Mouse (Mus musculus): ENCODE results near the gene Plekhd1. TPM values are rescaled to one million over a fixed set of nuclear protein-coding genes. Genes with fewer than 3 reads are reported as not detected.

Plekhd1 gene
- total and polyA plus RNA-seq, 3 experiments: 0.08 to 0.34 TPM; not detected in 1

DNA sequence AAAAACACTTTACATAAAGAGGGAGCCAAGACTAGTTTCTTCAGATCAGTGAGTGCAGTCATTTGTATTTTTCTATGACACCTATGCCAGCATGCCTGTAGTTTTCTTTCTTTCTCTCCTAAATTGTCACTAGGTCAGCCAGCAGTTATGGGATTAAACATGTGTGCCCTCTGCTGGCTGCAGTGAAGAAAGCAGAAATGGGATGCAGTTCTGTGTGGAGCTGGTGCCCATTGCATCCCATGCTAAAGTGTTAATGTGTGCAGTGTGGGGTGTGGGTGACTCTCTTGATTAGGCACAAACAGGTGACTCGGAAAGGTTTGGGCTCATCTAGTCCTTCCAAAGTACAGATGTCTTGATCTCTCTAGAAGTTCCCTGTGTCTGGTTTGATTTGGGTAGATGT is 11.1 kb upstream of the Plekhd1 start:
- DNase-seq (ENCODE audit: extremely low read depth): peak; percentile 22
- TF ChIP-seq CHD1 (IDR thresholded peaks at IDR 0.05; ENCODE audit: low read depth, low read length): no peak
- TF ChIP-seq RAD21 (IDR thresholded peaks at IDR 0.05; ENCODE audit: low read depth, low read length): peak; percentile 23
- peak; percentile 35 for TF ChIP-seq SMC3 (IDR thresholded peaks at IDR 0.05; ENCODE audit: low read depth, low read length)
- peak; percentile 41 to 67; a peak in 3 of 4 replicates for TF ChIP-seq CTCF (conservative IDR thresholded peaks at IDR 0.05 in 1 of 2, IDR thresholded peaks at IDR 0.05 in 1 of 2; ENCODE audit: low read depth in 2 of 2, low read length in 2 of 2)
- TF ChIP-seq TBP (conservative IDR thresholded peaks at IDR 0.05; ENCODE audit: low read depth, low read length): no peak
- H3K36me3 ChIP-seq (replicated peaks in 1 of 2; ENCODE audit: control insufficient read depth in 1 of 2, insufficient read depth in 1 of 2, low read length in 1 of 2): peaks cover 19 to 51% of the 10 kb centered on the region in 2 experiments

DNA sequence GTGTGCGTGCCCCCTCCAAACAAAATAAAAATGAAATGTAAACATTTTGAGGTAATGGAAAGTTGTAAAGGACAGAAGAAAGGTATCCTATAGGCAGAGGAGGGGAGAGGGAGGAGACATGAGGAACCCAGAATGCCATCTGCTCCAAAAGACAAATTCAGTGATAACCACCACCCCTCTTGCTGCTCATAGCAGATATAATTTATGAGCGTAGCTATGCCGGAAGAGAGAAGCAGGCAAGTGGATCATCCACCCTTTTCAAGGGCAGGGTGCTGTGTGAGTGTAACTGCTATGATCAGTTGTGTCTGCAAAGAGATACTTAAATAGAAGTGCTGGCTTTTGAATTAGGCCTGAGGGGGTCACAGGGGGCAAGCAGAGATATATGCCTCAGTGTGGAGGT is 8.8 kb upstream of the Plekhd1 start:
- dilution Hi-C loops (cut with MboI; ENCODE audit: extremely low pct_ligation_motif_present, extremely low pct_unique_long_range_greater_than_20kb, low sequenced_read_pairs): no loop called here
- no peak overlapping the region for H3K27ac ChIP-seq (ENCODE audit: insufficient read depth, low read depth)
- peaks cover 10 to 34% of the 10 kb centered on the region in 2 experiments for H3K36me3 ChIP-seq (replicated peaks in 1 of 2; ENCODE audit: control insufficient read depth in 1 of 2, insufficient read depth in 1 of 2, low read length in 1 of 2)
- H3K4me2 ChIP-seq (ENCODE audit: insufficient read depth, low read depth, poor library complexity, severe bottlenecking): no peak overlapping the region
- in situ Hi-C loops (cut with MboI; ENCODE audit: low pct_ligation_motif_present, low pct_unique_long_range_greater_than_20kb, low sequenced_read_pairs): no loop called here
- no peak overlapping the region for H3K9ac ChIP-seq (ENCODE audit: insufficient read depth, low read depth)
- H3K79me2 ChIP-seq (replicated peaks; ENCODE audit: control insufficient read depth, extremely low read depth, insufficient read depth, poor library complexity, severe bottlenecking): no peaks in the 10 kb centered on the region
- TF ChIP-seq ZMIZ1 (IDR thresholded peaks at IDR 0.05; ENCODE audit: low read depth, low read length) (no peak), USF2 (conservative IDR thresholded peaks at IDR 0.05; ENCODE audit: low read depth, low read length) (no peak), GABPA (IDR thresholded peaks at IDR 0.05; ENCODE audit: insufficient replicate concordance, low read depth, low read length) (no peak), JUND (conservative IDR thresholded peaks at IDR 0.05; ENCODE audit: low read depth, low read length) (no peak), NRF1 (IDR thresholded peaks at IDR 0.05; ENCODE audit: low read depth, low read length) (no peak), SMC3 (IDR thresholded peaks at IDR 0.05; ENCODE audit: low read depth, low read length) (no peak)
- H3K9me3 ChIP-seq (replicated peaks; ENCODE audit: low read length): no peaks in the 10 kb centered on the region
- DNase-seq (ENCODE audit: extremely low read depth): no peak
- H3K4me3 ChIP-seq (replicated peaks in 1 of 3; ENCODE audit: low read depth in 2 of 3, low read length in 2 of 3, poor library complexity in 1 of 3): no peak overlapping the region
- H3K4me1 ChIP-seq (ENCODE audit: control insufficient read depth in 1 of 2, insufficient read depth in 2 of 2): peaks cover 3 to 7% of the 10 kb centered on the region in 2 experiments; a peak in 1 of 4 replicates
- H3K27me3 ChIP-seq (replicated peaks): no peaks in the 10 kb centered on the region

More for the DNA sequence above, 11.1 kb upstream of the Plekhd1 start:
- H3K4me3 ChIP-seq (replicated peaks in 1 of 3; ENCODE audit: low read depth in 2 of 3, low read length in 2 of 3, poor library complexity in 1 of 3): no peak overlapping the region
- H3K79me2 ChIP-seq (replicated peaks; ENCODE audit: control insufficient read depth, extremely low read depth, insufficient read depth, poor library complexity, severe bottlenecking): no peaks in the 10 kb centered on the region
- H3K4me1 ChIP-seq (ENCODE audit: control insufficient read depth in 1 of 2, insufficient read depth in 2 of 2): no peaks in the 10 kb centered on the region
- no peak overlapping the region for H3K9ac ChIP-seq (ENCODE audit: insufficient read depth, low read depth)
- in situ Hi-C loops (cut with MboI; ENCODE audit: low pct_ligation_motif_present, low pct_unique_long_range_greater_than_20kb, low sequenced_read_pairs): no loop called here
- dilution Hi-C loops (cut with MboI; ENCODE audit: extremely low pct_ligation_motif_present, extremely low pct_unique_long_range_greater_than_20kb, low sequenced_read_pairs): no loop called here
- H3K27me3 ChIP-seq (replicated peaks): no peaks in the 10 kb centered on the region
- no peak overlapping the region for H3K27ac ChIP-seq (ENCODE audit: insufficient read depth, low read depth)
- H3K9me3 ChIP-seq (replicated peaks; ENCODE audit: low read length): no peaks in the 10 kb centered on the region
- no peak overlapping the region for H3K4me2 ChIP-seq (ENCODE audit: insufficient read depth, low read depth, poor library complexity, severe bottlenecking)

DNA sequence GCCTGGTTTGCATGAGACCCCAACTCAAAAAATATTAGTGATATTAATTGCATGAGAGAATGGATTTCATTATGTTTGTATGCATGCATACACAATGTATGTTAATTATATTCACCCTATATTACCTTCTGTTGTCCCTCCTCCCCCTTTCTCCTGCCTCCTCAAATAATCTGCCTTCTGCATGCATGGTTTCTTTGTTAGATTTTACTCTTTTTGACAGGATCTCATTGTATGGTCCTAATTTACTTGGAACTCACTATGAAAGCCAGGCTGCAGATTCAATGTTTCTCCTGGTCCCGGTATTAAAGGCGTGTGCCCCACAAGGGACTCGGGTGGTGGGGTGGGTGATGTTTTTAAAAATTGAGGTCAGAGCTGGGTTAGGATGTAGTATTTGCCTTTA is 8.1 kb upstream of the Plekhd1 start:
- Histone ChIP-seq H3K9ac (ENCODE audit: insufficient read depth, low read depth) (no peak overlapping the region), H3K27ac (ENCODE audit: insufficient read depth, low read depth) (no peak overlapping the region), H3K36me3 (replicated peaks in 1 of 2; ENCODE audit: control insufficient read depth in 1 of 2, insufficient read depth in 1 of 2, low read length in 1 of 2) (peaks cover 8 to 28% of the 10 kb centered on the region in 2 experiments), H3K27me3 (replicated peaks) (no peaks in the 10 kb centered on the region), H3K4me1 (ENCODE audit: control insufficient read depth in 1 of 2, insufficient read depth in 2 of 2) (peaks cover 3 to 7% of the 10 kb centered on the region in 2 experiments; a peak in 1 of 4 replicates), H3K9me3 (replicated peaks; ENCODE audit: low read length) (no peaks in the 10 kb centered on the region), H3K79me2 (replicated peaks; ENCODE audit: control insufficient read depth, extremely low read depth, insufficient read depth, poor library complexity, severe bottlenecking) (no peaks in the 10 kb centered on the region), H3K4me3 (replicated peaks in 1 of 3; ENCODE audit: low read depth in 2 of 3, low read length in 2 of 3, poor library complexity in 1 of 3) (no peak overlapping the region), H3K4me2 (ENCODE audit: insufficient read depth, low read depth, poor library complexity, severe bottlenecking) (no peak overlapping the region)
- TF ChIP-seq ETS1 (conservative IDR thresholded peaks at IDR 0.05; ENCODE audit: low read depth, low read length): no peak
- TF ChIP-seq SMC3 (IDR thresholded peaks at IDR 0.05; ENCODE audit: low read depth, low read length): no peak
- no peak for TF ChIP-seq EP300 (IDR thresholded peaks at IDR 0.05; ENCODE audit: low read length)
- TF ChIP-seq TCF12 (IDR thresholded peaks at IDR 0.05; ENCODE audit: low read depth, low read length): no peak
- no peak for TF ChIP-seq UBTF (IDR thresholded peaks at IDR 0.05; ENCODE audit: low read depth, low read length)
- no peak for TF ChIP-seq IRF4 (IDR thresholded peaks at IDR 0.05; ENCODE audit: low read depth, low read length)
- no peak for TF ChIP-seq RCOR1 (conservative IDR thresholded peaks at IDR 0.05; ENCODE audit: low read depth, low read length)
- no peak for TF ChIP-seq CHD2 (IDR thresholded peaks at IDR 0.05; ENCODE audit: low read length)
- TF ChIP-seq CTCF (conservative IDR thresholded peaks at IDR 0.05 in 1 of 2, IDR thresholded peaks at IDR 0.05 in 1 of 2; ENCODE audit: low read depth in 2 of 2, low read length in 2 of 2): no peak
- TF ChIP-seq POLR2A (IDR thresholded peaks at IDR 0.05; ENCODE audit: low read depth, low read length): no peak
- TF ChIP-seq MXI1 (IDR thresholded peaks at IDR 0.05; ENCODE audit: low read depth, low read length): no peak
- no peak for TF ChIP-seq BHLHE40 (IDR thresholded peaks at IDR 0.05; ENCODE audit: low read depth, low read length)
- no peak for TF ChIP-seq MAZ (IDR thresholded peaks at IDR 0.05; ENCODE audit: low read depth, low read length)
- no peak for TF ChIP-seq ELF1 (IDR thresholded peaks at IDR 0.05; ENCODE audit: low read depth, low read length)
- TF ChIP-seq KAT2A (IDR thresholded peaks at IDR 0.05; ENCODE audit: insufficient replicate concordance, low read length): no peak
- no peak for TF ChIP-seq ZC3H11A (IDR thresholded peaks at IDR 0.05; ENCODE audit: low read depth, low read length)
- TF ChIP-seq MEF2A (IDR thresholded peaks at IDR 0.05; ENCODE audit: borderline replicate concordance, low read depth, low read length): no peak
- no peak for TF ChIP-seq MAFK (IDR thresholded peaks at IDR 0.05; ENCODE audit: insufficient replicate concordance, low read length)
- TF ChIP-seq USF2 (conservative IDR thresholded peaks at IDR 0.05; ENCODE audit: low read depth, low read length): no peak
- in situ Hi-C loops (cut with MboI; ENCODE audit: low pct_ligation_motif_present, low pct_unique_long_range_greater_than_20kb, low sequenced_read_pairs): no loop called here
- dilution Hi-C loops (cut with MboI; ENCODE audit: extremely low pct_ligation_motif_present, extremely low pct_unique_long_range_greater_than_20kb, low sequenced_read_pairs): no loop called here
- no peak for DNase-seq (ENCODE audit: extremely low read depth)

All from CH12.LX (cell line).